Mouse (Mus musculus) liver, postnatal 0 days (tissue): ENCODE measurements around the gene Fxyd2. TPM values are rescaled to one million over a fixed set of nuclear protein-coding genes. Genes with fewer than 3 reads are reported as not detected.

Experiments
- ATAC-seq: fragments of 200-750 bp; cut with Nextera tagmentation; 2 replicates; pipeline ENCODE4 v1.8.0; 2017; ENCODE audit warnings: mild to moderate bottlenecking, moderate library complexity
- DNase-seq: peaks from one replicate; pipeline ENCODE4 v3.0.0-alpha.2; 2016
- H3K27ac ChIP-seq: fragments of 300-500 bp; sonication (generic); 2 replicates; pipeline ENCODE4 v1.5.1; 2014; ENCODE audit warnings: antibody characterized with exemption, moderate library complexity, mild to moderate bottlenecking, low read depth
- H3K27me3 ChIP-seq: fragments of 300-500 bp; sonication (generic); 2 replicates; pipeline ENCODE4 v1.6.1; 2014; ENCODE audit warnings: low read length, control low read depth, mixed read lengths; ENCODE audit not compliant: insufficient read depth
- H3K36me3 ChIP-seq: fragments of 300-500 bp; sonication (generic); replicated peaks from 2 replicates; pipeline ENCODE4 v1.6.1; 2014; ENCODE audit warnings: mild to moderate bottlenecking, control low read depth, low read length, moderate library complexity, mixed read lengths; ENCODE audit not compliant: insufficient read depth
- H3K4me1 ChIP-seq: fragments of 300-500 bp; sonication (generic); 2 replicates; pipeline ENCODE4 v1.6.1; 2014; ENCODE audit warnings: antibody characterized with exemption, mild to moderate bottlenecking, control low read depth; ENCODE audit not compliant: insufficient read depth
- H3K4me2 ChIP-seq: fragments of 300-500 bp; sonication (generic); 2 replicates; pipeline ENCODE4 v1.6.1; 2014; ENCODE audit warnings: low read depth, mild to moderate bottlenecking, low read length, moderate library complexity, mixed read lengths
- H3K4me3 ChIP-seq: fragments of 300-500 bp; sonication (generic); 2 replicates; pipeline ENCODE4 v1.5.1; 2014; ENCODE audit warnings: low read depth, low read length
- H3K9ac ChIP-seq: fragments of 300-500 bp; sonication (generic); replicated peaks from 2 replicates; pipeline ENCODE4 v1.6.1; 2014; ENCODE audit warnings: mild to moderate bottlenecking, moderate library complexity
- H3K9me3 ChIP-seq: fragments of 300-500 bp; sonication (generic); 2 replicates; pipeline ENCODE4 v1.6.1; 2016; ENCODE audit warnings: mild to moderate bottlenecking, control low read depth, low read length, mixed read lengths
- CTCF ChIP-seq: sonication (generic); IDR thresholded peaks from 2 replicates; pipeline ENCODE4 v1.5.1; 2016; ENCODE audit warnings: antibody characterized with exemption, low read depth
- EP300 ChIP-seq: IDR thresholded peaks from 2 replicates; pipeline ENCODE4 v1.6.1; 2016; ENCODE audit warnings: antibody characterized with exemption, low read depth, mild to moderate bottlenecking
- WGBS: fragments of 180-500 bp; shearing (Covaris S2); extraction: QIAGEN DNeasy Blood & Tissue Kit; methylation state at CpG from one replicate; pipeline ENCODE4 v1.1.7; 2014; ENCODE audit not compliant: insufficient replicate concordance; 5-methylcytosine and 5-hydroxymethylcytosine counted together
- polyA plus RNA-seq: library from polyadenylated mRNA; unstranded; fragments of >200 nt; fragmentation: Nextera tagmentation; extraction: Ambion mirVana; gene quantifications from 2 replicates; pipeline ENCODE4 v1.2.1, GENCODE M21; 2015

Gene Fxyd2
- polyA plus RNA-seq, 1 experiment from 2014 or later, result 1.3 TPM

DNA sequence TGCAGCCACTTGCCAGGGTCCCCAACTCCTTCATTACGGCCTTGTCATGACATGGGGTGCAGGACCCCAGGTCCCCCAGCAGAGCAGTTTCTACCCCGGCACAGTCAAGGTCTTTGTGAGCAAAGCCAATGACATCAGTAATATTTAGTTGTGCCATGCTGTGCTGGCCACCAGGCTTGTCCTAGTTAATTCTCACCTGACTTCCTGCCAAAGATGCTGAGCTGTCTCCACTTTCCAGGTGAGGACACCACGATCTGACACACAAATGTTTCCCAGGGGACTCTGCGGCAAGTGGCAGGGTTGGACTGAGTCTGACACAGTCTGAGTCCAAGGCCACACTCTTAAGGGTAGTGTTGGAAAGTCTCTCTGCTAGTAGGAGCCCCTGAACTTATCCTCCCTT is 27.0 kb downstream of the Fxyd2 start, which contains the start of gene Dscaml1:
Gene Dscaml1 (plus strand): TSS at position 173 of the 400 bp plus-strand sequence.
- Histone ChIP-seq H3K27ac (no peak within 1 kb of the TSS), H3K9me3 (no peaks in the 10 kb centered on the region), H3K36me3 (no peaks in the 10 kb centered on the region), H3K4me1 (no peaks in the 10 kb centered on the region), H3K4me3 (no peak within 1 kb of the TSS), H3K9ac (no peak within 1 kb of the TSS), H3K27me3 (peaks cover 37% of the 10 kb centered on the region), H3K4me2 (no peak within 1 kb of the TSS)
- TF ChIP-seq CTCF (no peak), EP300 (no peak)
- 69% methylated on average over 4 of the region's 4 CpGs for WGBS
- ATAC-seq, result no peak
- DNase-seq, result no peak

DNA sequence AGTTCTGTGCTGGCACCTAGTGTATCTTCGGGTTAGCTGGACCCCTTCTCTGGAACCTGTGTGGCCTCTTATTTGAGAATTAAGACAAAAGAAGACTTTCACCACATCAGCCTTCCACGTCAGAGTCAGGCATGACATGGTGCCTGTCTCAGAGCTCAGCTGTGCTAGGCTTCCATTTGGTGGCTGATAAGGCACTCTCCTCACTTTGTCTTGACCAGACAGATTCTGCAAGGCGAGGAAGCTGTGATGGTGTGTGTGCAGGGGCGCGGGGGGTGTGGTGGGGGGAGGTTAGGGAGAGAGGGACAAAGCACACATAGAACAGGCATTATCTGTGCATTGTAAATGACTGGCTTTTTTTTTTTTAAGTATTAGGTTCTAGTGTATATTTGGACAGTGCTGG is 29.9 kb downstream of the Fxyd2 start:
- peaks cover 51% of the 10 kb centered on the region for H3K27me3 ChIP-seq
- no peak overlapping the region for H3K4me2 ChIP-seq
- no peak overlapping the region for H3K27ac ChIP-seq
- TF ChIP-seq CTCF (no peak), EP300 (no peak)
- H3K9ac ChIP-seq, result no peak overlapping the region
- no peaks in the 10 kb centered on the region for H3K4me1 ChIP-seq
- H3K9me3 ChIP-seq, result no peaks in the 10 kb centered on the region
- no peak for ATAC-seq
- no peaks in the 10 kb centered on the region for H3K36me3 ChIP-seq
- DNase-seq, result no peak
- 16% methylated on average over 5 of the region's 5 CpGs for WGBS
- H3K4me3 ChIP-seq, result no peak overlapping the region

DNA sequence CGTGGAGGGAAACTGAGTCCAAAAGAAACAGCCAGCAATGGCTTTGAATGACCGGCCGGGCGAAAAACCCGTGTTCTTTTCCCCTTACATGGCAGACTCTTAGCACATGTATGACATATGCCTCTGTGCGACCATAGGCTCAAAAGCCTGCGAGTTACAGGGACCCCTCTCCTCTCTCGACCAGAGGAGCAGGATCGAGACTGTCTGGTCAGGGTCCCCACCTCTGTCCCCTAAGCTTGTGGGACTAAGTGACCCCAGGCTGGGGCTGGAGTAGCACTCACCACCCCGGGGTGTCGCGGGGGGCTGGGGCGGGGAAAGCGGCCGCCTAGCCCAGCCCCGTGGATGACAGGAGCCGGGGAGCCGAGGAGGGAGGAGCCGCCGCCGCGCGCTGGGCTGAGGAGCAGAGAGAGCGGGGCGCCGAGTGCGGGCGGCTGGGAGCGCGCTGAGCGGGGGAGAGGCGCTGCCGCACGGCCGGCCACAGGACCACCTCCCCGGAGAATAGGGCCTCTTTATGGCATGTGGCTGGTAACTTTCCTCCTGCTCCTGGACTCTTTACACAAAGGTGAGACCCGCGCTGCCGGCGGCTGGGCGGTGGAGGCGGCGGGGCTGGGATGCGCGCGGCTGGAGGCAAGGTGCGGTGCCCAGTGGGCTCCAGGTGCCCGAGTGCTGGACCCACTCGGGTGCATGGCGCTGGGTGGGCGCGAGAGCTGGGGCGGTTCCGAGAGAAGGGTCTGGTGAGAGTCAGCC is 30.7 kb downstream of the Fxyd2 start:
- Histone ChIP-seq H3K4me3 (no peak overlapping the region), H3K36me3 (no peaks in the 10 kb centered on the region), H3K4me1 (no peaks in the 10 kb centered on the region), H3K27me3 (peaks cover 51% of the 10 kb centered on the region), H3K4me2 (no peak overlapping the region), H3K9ac (no peak overlapping the region), H3K27ac (no peak overlapping the region), H3K9me3 (no peaks in the 10 kb centered on the region)
- DNase-seq, result no peak
- TF ChIP-seq CTCF, result no peak
- TF ChIP-seq EP300, result no peak
- no peak for ATAC-seq
- WGBS, result 3% methylated on average over 44 of the region's 54 CpGs

DNA sequence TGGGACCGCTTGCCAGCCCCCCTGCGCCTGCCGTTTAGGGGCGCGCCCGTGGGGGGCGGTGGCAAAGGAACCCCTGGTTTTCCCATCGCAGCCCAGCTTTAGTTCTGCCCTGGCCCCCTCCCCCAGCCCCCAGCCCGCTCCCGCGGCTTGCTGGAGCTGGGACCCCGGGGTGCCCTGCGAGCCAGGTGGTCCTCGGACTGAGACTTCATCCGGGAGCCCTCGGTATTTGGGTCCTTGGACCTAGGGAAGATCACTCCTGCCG is 31.2 kb downstream of the Fxyd2 start:
- H3K27me3 ChIP-seq, result peaks cover 51% of the 10 kb centered on the region
- no peak for TF ChIP-seq EP300
- TF ChIP-seq CTCF, result no peak
- 7% methylated on average over 17 of the region's 17 CpGs for WGBS
- H3K9ac ChIP-seq, result no peak overlapping the region
- ATAC-seq, result no peak
- no peak for DNase-seq
- no peaks in the 10 kb centered on the region for H3K4me1 ChIP-seq
- H3K4me3 ChIP-seq, result no peak overlapping the region
- no peaks in the 10 kb centered on the region for H3K36me3 ChIP-seq
- no peak overlapping the region for H3K4me2 ChIP-seq
- no peaks in the 10 kb centered on the region for H3K9me3 ChIP-seq
- no peak overlapping the region for H3K27ac ChIP-seq

DNA sequence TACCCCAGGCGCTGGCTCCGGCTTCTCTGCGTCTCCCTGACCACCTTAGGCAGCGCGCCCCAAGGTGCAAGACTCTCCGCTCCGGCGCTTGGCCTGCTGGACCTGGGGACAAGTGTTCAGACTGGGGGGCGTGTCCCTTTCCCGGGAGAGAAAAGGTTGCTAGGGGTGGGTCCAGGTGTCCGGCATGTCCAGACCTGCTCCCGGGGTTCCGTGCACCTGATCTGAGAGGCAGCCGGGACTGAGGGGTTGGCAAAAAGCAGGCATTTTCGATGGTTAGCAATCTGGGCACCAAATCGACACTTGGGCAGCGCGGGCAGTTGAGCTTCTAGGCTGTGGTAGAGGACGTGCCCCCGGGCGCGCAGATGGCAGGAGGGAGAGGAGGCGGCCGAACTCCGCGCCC is 31.7 kb downstream of the Fxyd2 start:
- Histone ChIP-seq H3K27me3 (peaks cover 51% of the 10 kb centered on the region), H3K4me1 (no peaks in the 10 kb centered on the region), H3K4me2 (no peak overlapping the region), H3K9ac (no peak overlapping the region), H3K36me3 (no peaks in the 10 kb centered on the region), H3K27ac (no peak overlapping the region), H3K9me3 (no peaks in the 10 kb centered on the region), H3K4me3 (no peak overlapping the region)
- 7% methylated on average over 26 of the region's 26 CpGs for WGBS
- no peak for ATAC-seq
- DNase-seq, result no peak
- no peak for TF ChIP-seq EP300
- TF ChIP-seq CTCF, result no peak

DNA sequence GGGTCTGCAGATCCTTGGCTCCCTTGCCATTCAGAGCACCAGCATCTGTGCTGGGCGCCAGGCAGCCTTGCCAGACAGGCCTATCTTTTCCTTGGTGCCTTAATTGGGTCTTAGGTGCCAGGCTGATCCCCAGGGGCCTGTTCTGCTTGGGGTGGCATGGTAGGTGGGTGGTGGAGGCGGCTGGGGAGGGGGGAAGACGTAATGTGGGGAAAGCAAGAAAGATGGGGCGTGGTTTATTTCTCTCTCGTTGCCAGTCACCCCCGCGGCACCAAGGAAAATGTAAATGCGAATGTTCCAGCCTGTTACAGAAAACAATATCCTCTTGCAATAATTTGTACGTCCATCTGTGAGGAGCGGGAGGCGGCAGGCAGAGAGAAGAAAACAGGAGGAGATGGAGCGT is 33.2 kb downstream of the Fxyd2 start:
- Histone ChIP-seq H3K4me3 (no peak overlapping the region), H3K9me3 (no peaks in the 10 kb centered on the region), H3K36me3 (no peaks in the 10 kb centered on the region), H3K27me3 (peaks cover 42% of the 10 kb centered on the region), H3K9ac (no peak overlapping the region), H3K4me1 (no peaks in the 10 kb centered on the region), H3K27ac (no peak overlapping the region), H3K4me2 (no peak overlapping the region)
- DNase-seq, result no peak
- no peak for TF ChIP-seq EP300
- TF ChIP-seq CTCF, result no peak
- WGBS, result 73% methylated on average over 12 of the region's 12 CpGs
- ATAC-seq, result no peak

DNA sequence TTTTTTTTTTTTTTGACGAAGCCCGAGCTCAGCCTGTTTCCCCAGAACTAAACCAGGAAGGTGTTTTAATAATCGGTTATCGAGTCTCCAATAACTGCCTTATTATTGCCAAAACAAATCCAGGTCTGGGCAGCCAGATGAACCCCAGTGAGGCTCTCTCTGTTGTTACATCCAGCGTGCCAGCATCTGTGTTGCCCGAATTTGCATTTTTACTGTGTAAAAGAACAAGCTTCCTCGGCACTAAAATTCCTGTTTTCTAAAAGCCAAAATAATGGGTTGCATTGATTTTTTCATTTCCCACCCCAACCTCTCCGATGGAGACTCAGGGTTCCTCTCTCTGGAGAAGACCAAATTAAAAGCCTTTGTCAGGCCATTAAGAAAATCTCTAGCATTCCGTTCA is 33.6 kb downstream of the Fxyd2 start:
- 79% methylated on average over 9 of the region's 9 CpGs for WGBS

More for the DNA sequence above, 33.6 kb downstream of the Fxyd2 start:
- no peak for TF ChIP-seq CTCF
- TF ChIP-seq EP300, result no peak
- Histone ChIP-seq H3K27ac (no peak overlapping the region), H3K4me3 (no peak overlapping the region), H3K4me2 (no peak overlapping the region), H3K9ac (no peak overlapping the region), H3K27me3 (peaks cover 42% of the 10 kb centered on the region), H3K9me3 (no peaks in the 10 kb centered on the region), H3K4me1 (no peaks in the 10 kb centered on the region), H3K36me3 (no peaks in the 10 kb centered on the region)
- no peak for DNase-seq
- no peak for ATAC-seq
